Mouse (Mus musculus) hematopoietic multipotent progenitor cell, adult 10-12 weeks (in vitro differentiated cells): ENCODE results near the gene Olfr969. TPM values are rescaled to one million over a fixed set of nuclear protein-coding genes. Genes with fewer than 3 reads are reported as not detected.

Source experiments
- polyA plus RNA-seq: library from polyadenylated mRNA; stranded (reverse); fragments of >175 nt; gene quantifications from 2 replicates; pipeline ENCODE4 v1.2.3, GENCODE M21; 2012; ENCODE audit warnings: low replicate concordance

The Olfr969 gene
- polyA plus RNA-seq: not detected in 2 replicates

GRCm38 (mm10) chr9:39790558-39790957 lies at the start of gene Olfr969:
TSS of gene Olfr969 (plus strand) at chr9:39790945.

GRCm38 (mm10) chr9:39745949-39746348 lies 44.8 kb upstream of the Olfr969 start, which contains the start of gene Olfr967:
TSS of gene Olfr967 (plus strand) at chr9:39746249.

GRCm38 (mm10) chr9:39783153-39783552 lies 7.6 kb upstream of the Olfr969 start, which contains the start of gene Olfr968:
TSS of gene Olfr968 (minus strand) at chr9:39783253.

GRCm38 (mm10) chr9:39808560-39808959 lies 17.8 kb downstream of the Olfr969 start, which contains the start of gene Olfr970:
TSS of gene Olfr970 (plus strand) at chr9:39808860.

GRCm38 (mm10) chr9:39836576-39836975 lies 45.8 kb downstream of the Olfr969 start, which contains the start of gene Olfr971:
TSS of gene Olfr971 (plus strand) at chr9:39836876.

Other genes with a start within 250 kb of the Olfr969 start
- not detected in 2 replicates for gene Olfr958, start 236.9 kb upstream of the Olfr969 start, polyA plus RNA-seq
- gene Olfr959, start 215.4 kb upstream of the Olfr969 start, polyA plus RNA-seq: not detected in 2 replicates
- gene AW551984, start 186.5 kb upstream of the Olfr969 start, polyA plus RNA-seq: not detected in 2 replicates
- not detected in 2 replicates for gene Olfr148, start 180.3 kb upstream of the Olfr969 start, polyA plus RNA-seq
- not detected in 2 replicates for gene Olfr960, start 169.6 kb upstream of the Olfr969 start, polyA plus RNA-seq
- gene Olfr961, start 145.9 kb upstream of the Olfr969 start, polyA plus RNA-seq: not detected in 2 replicates
- gene Olfr963, start 123.7 kb upstream of the Olfr969 start, polyA plus RNA-seq: not detected in 2 replicates
- gene Olfr149, start 83.8 kb upstream of the Olfr969 start, polyA plus RNA-seq: not detected in 2 replicates
- not detected in 2 replicates for gene Olfr965, start 79.6 kb upstream of the Olfr969 start, polyA plus RNA-seq
- gene Olfr150, start 60.0 kb upstream of the Olfr969 start, polyA plus RNA-seq: not detected in 2 replicates
- gene Olfr967, start 44.7 kb upstream of the Olfr969 start, polyA plus RNA-seq: not detected in 2 replicates
- not detected in 2 replicates for gene Olfr968, start 7.7 kb upstream of the Olfr969 start, polyA plus RNA-seq
- not detected in 2 replicates for gene Olfr970, start 17.9 kb downstream of the Olfr969 start, polyA plus RNA-seq
- gene Olfr971, start 45.9 kb downstream of the Olfr969 start, polyA plus RNA-seq: not detected in 2 replicates
- not detected in 2 replicates for gene Olfr972, start 75.5 kb downstream of the Olfr969 start, polyA plus RNA-seq
- gene Olfr229, start 116.4 kb downstream of the Olfr969 start, polyA plus RNA-seq: not detected in 2 replicates
- not detected in 2 replicates for gene Olfr974, start 146.6 kb downstream of the Olfr969 start, polyA plus RNA-seq
- 0.05 TPM in 1 of 2 replicates, not detected in the other for gene Olfr975, start 161.1 kb downstream of the Olfr969 start, polyA plus RNA-seq
- gene Olfr976, start 170.2 kb downstream of the Olfr969 start, polyA plus RNA-seq: not detected in 2 replicates
- gene Olfr978, start 201.2 kb downstream of the Olfr969 start, polyA plus RNA-seq: not detected in 2 replicates
- gene Olfr979, start 212.5 kb downstream of the Olfr969 start, polyA plus RNA-seq: not detected in 2 replicates
- gene Olfr980, start 218.6 kb downstream of the Olfr969 start, polyA plus RNA-seq: not detected in 2 replicates
- not detected in 2 replicates for gene Olfr981, start 230.5 kb downstream of the Olfr969 start, polyA plus RNA-seq